In genomic region chr8:87937211-87937610, GRCm38 (mm10) we compare ENCODE assay signal across 18 mouse cellular contexts. TPM values are rescaled to one million over a fixed set of nuclear protein-coding genes. Genes with fewer than 3 reads are reported as not detected.
DNase-seq lines count a peak whose midpoint lies in the region; ATAC-seq and TF ChIP-seq lines count a peak whose summit lies in the region.
"Had no signal": no experiment of that assay in that cellular context is flagged by ENCODE, and none has a peak within 500 bp of the region (broad histone marks: within the 10 kb centered on the region; RNA-seq: fewer than 3 reads in every experiment).

No protein-coding gene starts in this region.

- no peak for TF ChIP-seq CTCF in forebrain, postnatal 0 days (IDR thresholded peaks at IDR 0.05; ENCODE audit: low read depth)
- no peak for TF ChIP-seq CTCF in E14TG2a.4 (conservative IDR thresholded peaks at IDR 0.05; ENCODE audit: low read length)

- no peak overlapping the region for H3K4me2 ChIP-seq in forebrain, embryonic 12.5 days
- no peak overlapping the region for H3K4me2 ChIP-seq in forebrain, postnatal 0 days (ENCODE audit: low read depth)
- H3K4me2 ChIP-seq in forebrain, embryonic 15.5 days (replicated peaks): no peak overlapping the region
- H3K4me2 ChIP-seq in limb, embryonic 15.5 days: no peak overlapping the region

- peak overlapping the region; percentile 68; the same call in 1 of the 2 replicates for H3K27ac ChIP-seq in forebrain, embryonic 12.5 days
- no peak overlapping the region for H3K27ac ChIP-seq in forebrain, postnatal 0 days (ENCODE audit: low read depth, low read length)
- peak overlapping the region; percentile 47; the same call in 1 of the 2 replicates for H3K27ac ChIP-seq in forebrain, embryonic 15.5 days (replicated peaks)
- 0 out of 2 replicates have a peak overlapping the region, but pooled peaks have one; percentile 18 for H3K27ac ChIP-seq in limb, embryonic 15.5 days
- H3K27ac ChIP-seq: heart, adult 2 months; left cerebral cortex, adult 2 months had no signal

- no peak overlapping the region for H3K9ac ChIP-seq in forebrain, embryonic 12.5 days
- no peak overlapping the region for H3K9ac ChIP-seq in forebrain, postnatal 0 days
- no peak overlapping the region for H3K9ac ChIP-seq in forebrain, embryonic 15.5 days (replicated peaks)
- H3K9ac ChIP-seq in limb, embryonic 15.5 days: no peak overlapping the region

- no peaks in the 10 kb centered on the region for H3K36me3 ChIP-seq in forebrain, embryonic 12.5 days (replicated peaks)
- H3K36me3 ChIP-seq in forebrain, postnatal 0 days (ENCODE audit: insufficient read depth): no peaks in the 10 kb centered on the region
- H3K36me3 ChIP-seq in E14TG2a.4 (ENCODE audit: insufficient read depth, low read length): no peaks in the 10 kb centered on the region
- H3K36me3 ChIP-seq in forebrain, embryonic 15.5 days: no peaks in the 10 kb centered on the region
- no peaks in the 10 kb centered on the region for H3K36me3 ChIP-seq in limb, embryonic 15.5 days

- H3K9me3 ChIP-seq in forebrain, embryonic 12.5 days: no peaks in the 10 kb centered on the region
- no peaks in the 10 kb centered on the region for H3K9me3 ChIP-seq in forebrain, postnatal 0 days (ENCODE audit: low read length)
- no peaks in the 10 kb centered on the region for H3K9me3 ChIP-seq in E14TG2a.4 (ENCODE audit: low read length)
- H3K9me3 ChIP-seq in forebrain, embryonic 15.5 days: no peaks in the 10 kb centered on the region
- H3K9me3 ChIP-seq in limb, embryonic 15.5 days: no peaks in the 10 kb centered on the region

- no peak overlapping the region for H3K4me3 ChIP-seq in forebrain, embryonic 12.5 days (replicated peaks)
- H3K4me3 ChIP-seq in forebrain, postnatal 0 days (ENCODE audit: low read depth, low read length): no peak overlapping the region
- H3K4me3 ChIP-seq in E14TG2a.4 (replicated peaks; ENCODE audit: low read length): peak overlapping the region; percentile 77; the same call in 1 of the 2 replicates
- H3K4me3 ChIP-seq in forebrain, embryonic 15.5 days: no peak overlapping the region
- no peak overlapping the region for H3K4me3 ChIP-seq in limb, embryonic 15.5 days
- H3K4me3 ChIP-seq: heart, adult 2 months; left cerebral cortex, adult 2 months had no signal

- DNase-seq in forebrain, postnatal 0 days: no peak
- DNase-seq in frontal cortex, adult 2 months (ENCODE audit: extremely low spot score in 1 of 2, low spot score in 1 of 2): no peak
- no peak for DNase-seq in layer of hippocampus, postnatal 14 days (ENCODE audit: low spot score in 2 of 2)
- DNase-seq: adrenal gland, postnatal 25 days; heart, adult 2 months; heart, postnatal 14 days; kidney, adult 18-20 months; kidney, postnatal 4 days; liver; lung, adult 2 months; thymus, postnatal 14 days had no signal

- peaks cover 77% of the 10 kb centered on the region for H3K4me1 ChIP-seq in forebrain, embryonic 12.5 days
- H3K4me1 ChIP-seq in forebrain, postnatal 0 days (ENCODE audit: insufficient read depth): peaks cover 9% of the 10 kb centered on the region
- H3K4me1 ChIP-seq in E14TG2a.4 (replicated peaks; ENCODE audit: low read depth, low read length): peaks cover 90% of the 10 kb centered on the region
- peaks cover 38% of the 10 kb centered on the region for H3K4me1 ChIP-seq in forebrain, embryonic 15.5 days
- peaks cover 62% of the 10 kb centered on the region for H3K4me1 ChIP-seq in limb, embryonic 15.5 days

- ATAC-seq in forebrain, embryonic 12.5 days (ENCODE audit: low FRiP score): no peak
- no peak for ATAC-seq in forebrain, postnatal 0 days
- no peak; the same call in 1 of the 2 replicates for ATAC-seq in forebrain, embryonic 15.5 days (replicated peaks)
- no peak for ATAC-seq in limb, embryonic 15.5 days (ENCODE audit: insufficient number of reproducible peaks, low FRiP score, low TSS enrichment, low read depth)
- no peak for ATAC-seq in inflammation-experienced regulatory T-cells, adult 6 months

- H3K27me3 ChIP-seq in forebrain, embryonic 12.5 days: no peaks in the 10 kb centered on the region
- no peaks in the 10 kb centered on the region for H3K27me3 ChIP-seq in forebrain, postnatal 0 days (ENCODE audit: insufficient read depth, low read length)
- H3K27me3 ChIP-seq in E14TG2a.4 (ENCODE audit: insufficient read depth, low read length): no peaks in the 10 kb centered on the region
- no peaks in the 10 kb centered on the region for H3K27me3 ChIP-seq in forebrain, embryonic 15.5 days
- no peaks in the 10 kb centered on the region for H3K27me3 ChIP-seq in limb, embryonic 15.5 days

- 26% methylated on average over 3 of the region's 3 CpGs for WGBS in forebrain, embryonic 12.5 days
- 33% methylated on average over 3 of the region's 3 CpGs for WGBS in forebrain, postnatal 0 days
- WGBS in forebrain, embryonic 15.5 days: 20% methylated on average over 3 of the region's 3 CpGs
- WGBS in limb, embryonic 15.5 days: 60% methylated on average over 3 of the region's 3 CpGs

RNA-seq across cellular contexts. Expression of gene Zfp423, which starts 22.2 kb away (rescaled TPM):
- polyA plus RNA-seq in forebrain, embryonic 12.5 days (2016; fragmentation: Nextera tagmentation; extraction: Ambion mirVana): 35.0 and 36.6 TPM in 2 replicates
- total RNA-seq in forebrain, postnatal 0 days (2014; rRNA removed): 32.5 and 34.6 TPM in 2 replicates
- 10.7 and 18.4 TPM in 2 replicates for polyA plus RNA-seq in forebrain, postnatal 0 days (2015; fragmentation: Nextera tagmentation; extraction: Ambion mirVana)
- 17.7 and 19.6 TPM in 2 replicates for polyA plus RNA-seq in forebrain, embryonic 15.5 days (2015; fragmentation: Nextera tagmentation; extraction: Ambion mirVana)
- polyA plus RNA-seq in limb, embryonic 15.5 days (2015; fragmentation: Nextera tagmentation; extraction: Ambion mirVana): 14.3 and 14.5 TPM in 2 replicates
- polyA plus RNA-seq in frontal cortex, adult 2 months (2012; rRNA removed): 21.3 and 31.1 TPM in 2 replicates
- 10 to 100 TPM; 29.9 to 32.3 TPM for total RNA-seq in layer of hippocampus, postnatal 14 days (2021)
- under 1 TPM in 1 of 3 experiments, not detected in 2; 0.42 TPM for polyA plus RNA-seq in inflammation-experienced regulatory T-cells, adult 6 months (2017; shearing (Covaris generic))
- total RNA-seq: megakaryocyte progenitor cell, adult 5-6 weeks had no signal
